Mouse (Mus musculus) T-cell, adult 2 months (primary cell): ENCODE results near the gene Prkag1.

ENCODE experiments used
- DNase-seq: peaks from one replicate; pipeline ENCODE4 v3.0.0; 2022; ENCODE audit warnings: low spot score

Prkag1 gene

DNA sequence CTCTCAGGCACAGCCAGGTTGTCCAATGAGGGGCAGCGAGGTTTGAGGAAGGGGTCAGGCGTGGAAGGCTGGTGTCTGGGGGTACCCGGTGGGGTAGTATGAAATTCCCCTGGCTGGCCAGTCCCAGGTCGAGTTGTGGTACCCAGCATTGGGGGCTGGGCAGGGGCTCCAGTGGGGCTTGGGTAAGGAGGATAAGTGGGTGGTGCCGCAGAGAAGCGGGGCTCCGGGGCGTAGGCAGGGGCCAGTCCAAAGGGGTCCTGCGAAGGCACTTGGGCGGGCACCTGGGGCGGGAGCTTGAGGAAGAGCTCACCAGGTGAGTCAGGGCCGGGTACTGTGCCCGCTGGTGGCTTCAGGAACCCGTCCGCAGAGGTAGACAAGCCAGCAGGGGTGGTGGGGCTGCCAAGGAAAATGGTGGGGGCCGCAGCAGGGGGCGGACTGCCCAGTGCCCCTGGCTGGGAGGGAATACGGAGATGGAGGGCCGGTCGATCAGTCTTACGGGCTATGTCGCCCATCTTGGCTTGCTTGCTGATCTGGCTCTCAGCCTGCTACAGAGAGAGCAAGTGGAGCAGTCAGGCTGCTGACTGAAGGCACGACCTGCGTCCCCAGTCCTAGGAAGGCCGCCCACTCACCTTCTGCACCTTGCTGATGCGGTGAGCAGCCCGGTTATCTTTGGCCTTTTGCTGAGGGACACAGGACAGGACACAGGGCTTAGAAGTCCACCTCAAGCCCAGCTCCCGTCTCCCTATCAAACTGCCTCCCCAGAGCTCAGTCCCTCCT, 22.0 kb upstream of the Prkag1 start:
- DNase-seq = no peak

DNA sequence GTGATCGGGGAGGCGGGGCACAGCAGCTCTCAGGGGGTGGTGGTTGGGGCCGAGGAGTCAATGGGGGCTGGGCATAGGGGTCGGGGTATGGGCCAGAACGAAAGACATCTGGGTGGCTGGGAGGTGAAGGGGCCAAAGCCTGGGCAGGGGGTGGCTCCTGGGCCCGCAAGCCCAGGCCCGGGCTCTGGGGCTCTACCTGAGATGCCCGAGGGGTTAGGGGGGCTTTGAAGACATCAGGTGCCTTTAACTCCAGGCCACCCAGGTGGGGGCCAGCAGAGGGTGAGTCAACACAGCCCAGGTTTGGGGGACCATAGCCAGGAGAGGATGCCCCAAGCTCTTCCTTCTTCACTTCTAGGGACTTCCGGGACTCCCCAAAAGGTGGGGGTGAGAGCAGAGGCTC, 21.4 kb upstream of the Prkag1 start:
- no peak for DNase-seq

DNA sequence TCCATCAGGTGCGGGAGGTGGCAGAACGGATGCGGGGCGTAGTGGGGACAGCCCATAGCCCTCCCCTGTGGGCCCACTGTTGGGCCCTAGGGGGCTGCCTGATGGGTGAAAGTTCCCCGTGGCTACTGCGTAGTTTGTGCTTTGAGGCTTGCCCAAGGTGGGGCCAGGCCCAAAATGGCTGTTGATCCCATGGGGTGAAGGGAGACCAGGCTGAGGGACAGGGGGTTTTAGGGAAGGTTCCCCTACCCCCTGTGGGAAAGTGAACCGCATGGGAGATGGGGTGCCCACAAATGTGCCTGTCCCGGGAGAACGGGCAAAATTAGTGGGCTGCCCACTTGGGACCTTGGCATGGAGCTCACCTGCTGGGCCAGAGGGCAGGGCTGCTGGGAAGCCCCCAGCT, 20.8 kb upstream of the Prkag1 start:
- DNase-seq = no peak

DNA sequence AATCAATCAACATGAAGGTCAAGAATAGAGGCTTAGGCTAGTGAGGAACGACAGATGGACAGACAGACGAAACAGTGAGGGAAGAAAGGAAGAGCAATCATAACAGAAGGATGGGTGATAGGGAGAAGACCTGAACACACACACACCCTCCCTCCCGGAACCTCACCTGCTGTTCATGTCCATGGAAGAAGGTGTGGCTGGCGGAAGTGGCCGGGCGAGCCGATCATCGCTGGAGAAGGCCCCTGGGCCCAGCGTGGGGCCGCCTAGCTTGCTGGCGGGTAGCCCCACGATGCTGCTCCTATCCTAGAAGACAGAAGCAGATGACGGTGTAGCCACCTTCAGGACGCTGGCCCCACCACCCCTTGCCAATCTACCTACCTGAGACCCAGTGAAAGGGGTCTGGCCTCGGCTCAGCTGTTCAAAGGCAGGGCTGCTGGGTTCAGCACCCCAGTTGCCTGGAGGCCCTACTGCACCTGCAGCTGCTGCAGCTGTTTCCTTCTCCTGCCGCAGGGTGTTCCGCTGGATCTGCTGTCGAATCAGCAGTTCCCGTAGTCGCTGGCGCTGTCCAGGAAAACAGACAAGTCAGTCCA, 20.0 kb upstream of the Prkag1 start:
- no peak for DNase-seq

DNA sequence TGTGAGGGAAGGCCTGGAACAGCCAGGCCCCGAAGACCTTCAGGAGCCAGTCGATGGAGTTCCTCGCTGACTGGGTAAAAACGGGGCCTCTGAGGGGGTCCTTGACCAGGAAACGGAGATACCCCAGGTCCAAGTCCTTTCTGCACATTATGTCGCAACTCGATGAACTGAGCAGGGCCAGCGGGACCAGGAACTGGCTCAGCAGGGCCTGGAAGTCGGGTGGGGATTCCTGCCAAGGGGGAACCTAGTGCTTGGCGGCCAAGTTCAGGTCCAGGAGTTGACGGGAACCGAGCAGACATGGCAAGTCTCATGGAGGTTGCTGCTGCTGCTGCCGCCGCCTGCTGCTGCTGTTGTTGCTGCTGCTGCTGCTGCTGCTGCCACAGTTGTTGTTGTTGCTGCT, 19.3 kb upstream of the Prkag1 start:
- DNase-seq = no peak

DNA sequence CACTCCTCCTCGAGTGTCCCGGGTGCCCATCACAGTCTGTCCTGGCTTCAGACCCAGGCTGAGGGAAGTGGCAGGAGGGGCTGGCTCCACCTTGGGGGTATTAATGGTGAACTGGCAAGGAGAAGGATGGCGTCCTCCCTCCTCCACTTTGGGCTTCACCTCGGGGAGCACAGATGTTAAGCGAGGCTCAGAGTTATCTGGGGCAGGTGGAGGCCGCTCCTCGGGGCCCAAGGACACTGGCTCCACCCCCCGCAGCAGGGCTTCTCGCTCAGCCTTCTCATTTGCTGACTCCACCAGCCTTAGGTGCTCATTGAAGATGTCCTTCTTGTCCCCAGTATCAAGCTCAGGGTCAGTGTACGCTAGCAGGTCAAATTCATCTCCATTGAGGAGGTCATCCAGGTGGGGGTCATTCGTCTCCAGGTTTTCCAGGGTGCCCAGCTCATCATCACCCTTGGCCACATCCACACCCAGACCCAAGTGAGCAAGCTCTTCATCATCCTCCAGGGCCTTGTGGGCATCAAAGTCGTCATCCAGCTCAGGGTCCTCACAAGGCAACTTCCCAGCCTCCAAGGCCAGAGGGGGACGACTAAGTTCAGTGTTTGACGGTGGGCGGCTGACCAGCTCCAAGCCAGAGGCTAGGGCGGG, 18.8 kb upstream of the Prkag1 start:
- no peak for DNase-seq

DNA sequence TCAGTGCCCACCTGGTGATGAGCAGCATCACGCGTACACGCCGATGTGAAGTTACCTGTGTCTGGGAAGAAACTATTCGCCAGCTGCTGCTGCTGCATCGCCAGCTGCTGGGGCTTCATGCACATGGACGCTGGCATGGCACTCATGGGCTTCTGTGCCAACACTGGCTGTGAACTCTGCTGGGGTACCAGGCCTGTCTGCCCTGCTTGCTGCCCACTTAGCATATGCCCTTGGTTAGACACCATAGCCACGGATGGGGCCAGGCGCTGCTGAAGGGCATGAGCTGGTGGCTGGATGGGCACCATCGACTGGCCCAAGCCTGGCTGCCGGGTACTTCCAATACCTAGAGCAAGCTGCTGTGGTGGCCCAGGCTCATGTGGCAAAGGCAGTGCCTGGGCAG, 17.8 kb upstream of the Prkag1 start:
- DNase-seq = no peak

DNA sequence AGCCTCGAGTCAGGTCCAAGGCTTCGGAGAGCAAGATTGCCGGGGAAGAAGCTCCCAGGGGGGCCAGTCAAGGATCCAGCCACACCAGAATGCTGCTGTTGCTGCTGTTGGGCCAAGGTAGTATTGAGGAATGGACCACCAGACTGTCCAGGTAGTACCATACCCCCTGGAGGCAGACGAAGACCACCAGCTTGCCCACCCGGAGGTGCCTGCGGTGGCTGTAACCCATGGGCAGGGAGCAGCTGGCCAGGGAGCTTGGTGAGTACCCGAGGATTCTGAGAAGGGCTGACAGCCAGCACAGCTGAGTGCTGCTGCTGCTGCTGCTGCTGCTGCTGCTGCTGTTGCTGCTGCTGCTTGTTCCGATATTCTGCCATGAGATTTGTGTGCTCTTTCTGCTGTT, 14.8 kb upstream of the Prkag1 start:
- no peak for DNase-seq

DNA sequence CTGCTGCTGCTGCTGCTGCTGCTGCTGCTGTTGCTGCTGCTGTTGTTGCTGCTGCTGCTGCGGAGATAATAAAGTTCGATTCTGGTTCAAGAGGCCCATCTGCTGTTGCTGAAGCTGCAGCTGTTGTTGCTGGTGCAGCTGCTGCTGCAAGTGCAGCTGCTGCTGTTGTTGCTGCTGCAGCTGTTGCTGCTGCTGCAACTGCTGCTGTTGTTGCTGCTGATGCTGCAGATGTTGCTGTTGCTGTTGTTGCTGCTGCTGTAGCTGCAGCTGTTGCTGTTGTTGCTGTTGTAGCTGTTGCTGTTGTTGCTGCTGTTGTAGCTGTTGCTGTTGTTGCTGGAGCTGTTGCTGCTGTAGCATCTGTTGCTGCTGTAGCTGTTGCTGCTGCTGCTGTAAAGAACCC, 13.8 kb upstream of the Prkag1 start:
- DNase-seq = no peak

DNA sequence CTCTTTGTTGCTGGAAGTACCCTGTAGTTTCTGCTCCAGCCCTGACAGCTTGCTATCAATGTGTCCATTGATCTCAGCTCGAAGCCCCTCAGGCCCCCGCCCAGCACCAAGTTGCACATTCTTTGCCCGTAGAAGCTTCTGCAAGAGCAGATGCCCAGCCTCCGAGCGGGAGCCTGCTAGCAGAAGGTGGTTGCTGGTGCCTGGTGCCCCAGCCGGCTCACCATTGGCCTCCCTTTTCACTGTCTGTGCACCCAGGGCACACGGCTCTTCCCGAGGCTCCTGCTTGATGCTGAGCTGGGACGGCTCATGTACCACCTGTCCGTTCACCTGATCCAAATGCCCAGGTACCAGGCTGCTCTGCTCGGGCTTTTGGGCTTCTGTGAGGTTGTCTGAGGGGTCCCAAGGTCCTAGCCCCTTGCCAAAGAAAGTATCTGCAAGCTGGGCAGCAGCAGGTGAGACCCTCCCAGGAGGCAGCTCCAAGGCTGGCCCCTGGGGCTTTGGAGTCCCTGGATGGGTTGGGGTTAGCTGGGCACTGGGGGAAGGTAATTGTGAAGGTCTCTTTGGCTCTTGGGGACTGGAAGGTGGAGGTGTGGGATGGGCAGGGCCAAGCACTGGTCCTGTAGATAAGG, 12.4 kb upstream of the Prkag1 start:
- DNase-seq = no peak

DNA sequence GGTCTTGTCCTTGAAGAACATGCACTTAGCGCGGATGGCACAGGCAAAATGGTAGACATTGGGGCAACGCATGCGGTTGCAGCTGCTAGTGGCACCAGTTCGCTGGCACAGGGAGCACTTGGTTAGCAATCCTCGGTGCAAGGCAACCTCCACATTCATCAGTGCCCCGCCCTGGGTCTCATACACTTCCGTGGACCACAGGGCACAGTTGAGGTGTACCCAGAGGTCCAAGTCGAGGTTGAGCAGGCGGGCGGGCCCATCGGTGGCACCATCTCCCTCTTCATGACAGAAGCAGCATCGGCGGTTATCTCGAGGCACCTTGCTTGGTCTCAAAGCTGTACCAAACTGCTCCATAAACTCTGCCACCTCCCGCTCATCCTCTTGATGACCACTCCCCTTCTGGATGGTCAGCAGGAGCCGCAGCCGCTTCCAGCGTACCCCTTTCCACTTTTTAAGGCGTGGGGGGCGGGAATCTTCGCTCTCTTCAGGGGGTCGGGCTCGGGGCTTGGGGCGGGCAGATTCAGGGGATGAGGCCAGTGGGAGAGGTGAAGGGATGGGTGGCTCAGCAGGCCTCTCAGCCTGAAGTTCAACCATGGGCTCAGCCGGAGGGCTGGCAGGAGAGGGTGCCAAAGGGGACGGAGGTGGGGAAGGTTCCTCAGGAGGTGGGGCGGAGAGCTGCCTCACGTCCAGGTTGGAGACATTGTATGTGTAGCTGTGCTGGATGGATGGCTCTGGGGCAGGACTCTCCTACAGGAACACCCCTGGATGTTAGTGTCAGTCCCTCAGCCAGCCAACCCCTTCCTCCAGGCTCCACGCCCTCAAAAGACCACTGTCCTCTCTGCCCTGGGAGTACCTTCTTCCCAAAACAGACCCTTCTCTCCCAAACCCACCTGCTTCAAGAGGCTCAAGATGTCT, 8.6 kb upstream of the Prkag1 start:
- DNase-seq = no peak

DNA sequence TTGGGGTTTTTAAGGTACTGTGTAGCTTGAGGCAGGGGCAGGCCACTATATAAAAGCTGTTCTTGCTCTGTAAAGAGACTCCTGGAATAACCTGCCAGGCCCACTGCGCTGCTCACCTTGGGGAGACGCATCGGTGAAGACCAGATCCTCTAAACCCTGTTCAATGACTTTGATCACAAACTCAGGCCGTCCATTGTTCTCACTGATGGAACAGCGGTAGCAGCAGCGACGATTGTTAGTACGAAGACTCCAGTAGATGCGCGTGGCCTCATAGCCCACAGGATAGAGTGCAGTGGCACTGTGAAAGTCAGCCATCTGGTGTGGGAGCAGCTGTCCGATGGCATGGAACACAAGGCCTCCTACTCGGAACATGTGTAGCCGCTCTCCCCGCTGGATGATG, 7.8 kb upstream of the Prkag1 start:
- no peak for DNase-seq

DNA sequence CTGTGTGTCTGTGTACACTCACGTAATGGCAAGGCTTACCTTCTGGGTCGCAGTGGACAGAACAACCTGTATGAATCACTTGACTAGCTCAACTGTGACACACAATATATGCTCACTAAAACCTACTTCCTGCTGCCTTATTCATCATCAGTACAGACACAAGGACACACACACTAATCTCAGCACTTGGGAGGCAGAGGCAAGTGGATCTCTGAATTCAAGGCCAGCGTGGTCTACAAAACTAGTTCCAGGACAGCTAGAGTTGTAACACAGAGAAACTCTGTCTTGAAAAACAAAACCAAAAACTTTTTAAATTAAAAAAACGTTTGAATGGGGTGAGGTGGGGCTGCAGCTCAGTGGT, 6.4 kb upstream of the Prkag1 start:
- no peak for DNase-seq

DNA sequence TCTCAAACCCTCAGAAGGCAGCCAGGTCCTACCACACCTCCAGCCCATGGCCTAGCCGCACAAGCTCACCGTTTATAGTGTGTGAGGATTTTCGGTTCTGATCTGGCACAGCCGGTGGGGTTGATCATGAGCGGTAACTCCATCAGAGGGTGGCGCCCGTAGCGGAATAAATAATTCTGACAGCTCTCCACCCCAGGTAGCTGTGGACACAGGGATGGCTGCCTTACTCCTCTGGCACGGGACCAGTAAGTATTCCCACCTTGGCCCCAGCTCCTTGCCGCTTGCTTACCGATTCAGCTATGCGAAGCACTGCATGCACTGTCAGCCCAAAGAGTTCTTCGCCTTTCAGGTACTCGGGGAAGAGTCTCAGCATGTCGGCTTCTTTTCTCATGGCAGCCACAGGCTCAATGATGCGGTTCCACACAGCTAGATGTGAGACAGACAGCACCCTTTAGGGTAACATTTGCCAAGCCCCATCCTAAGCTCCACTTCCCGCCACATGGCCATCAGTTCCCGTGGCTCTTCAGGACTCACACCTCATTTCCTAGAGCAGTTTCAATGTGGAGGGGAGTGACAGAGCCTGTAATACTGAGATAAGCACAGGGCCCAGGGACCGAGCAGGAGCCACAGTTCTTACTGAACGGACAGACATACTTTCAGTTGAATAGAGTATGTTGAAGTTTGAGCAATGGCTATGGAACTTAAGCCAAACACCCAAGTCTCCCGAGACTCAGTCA, 5.9 kb upstream of the Prkag1 start:
- DNase-seq = no peak

DNA sequence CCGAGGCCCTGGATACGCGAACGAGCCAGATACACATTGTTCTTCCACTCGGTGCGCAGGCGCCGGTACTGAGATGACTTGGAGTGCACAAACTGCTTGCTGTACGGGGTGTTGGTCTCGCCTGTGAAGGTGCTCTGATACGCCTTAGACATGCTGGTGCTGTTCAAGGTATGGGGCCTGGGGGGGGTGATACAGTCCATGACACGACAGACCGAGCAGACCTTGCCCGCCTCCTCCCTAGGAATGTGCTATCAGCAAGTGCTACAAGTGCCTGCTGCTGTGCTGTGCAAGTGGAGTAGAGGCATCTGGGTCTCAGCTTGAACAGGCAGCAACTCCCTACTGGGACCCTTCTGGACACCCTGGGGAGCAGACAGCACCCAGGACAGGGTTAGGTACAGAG, 4.0 kb upstream of the Prkag1 start:
- no peak for DNase-seq

DNA sequence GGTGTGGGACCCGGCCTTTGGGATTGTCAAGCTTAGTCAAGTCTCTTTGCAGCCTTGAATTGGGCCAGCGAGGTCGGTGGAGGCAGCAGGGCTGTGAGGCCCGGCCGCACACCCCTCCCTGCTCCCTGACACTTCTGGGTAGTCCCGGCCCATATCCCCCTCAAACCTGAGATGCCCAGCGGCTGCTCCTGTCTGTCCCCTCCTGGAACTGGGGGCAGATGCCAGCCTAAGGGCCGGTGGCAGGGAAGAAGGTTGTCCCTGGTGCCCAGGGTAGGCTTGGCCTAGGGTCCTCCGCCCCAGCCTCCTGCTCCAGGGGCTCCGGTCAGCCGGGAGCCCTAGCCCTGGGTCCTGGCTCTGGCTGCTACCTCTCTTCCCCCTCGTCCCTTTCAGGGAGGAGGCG, 2.7 kb upstream of the Prkag1 start:
- DNase-seq = no peak

DNA sequence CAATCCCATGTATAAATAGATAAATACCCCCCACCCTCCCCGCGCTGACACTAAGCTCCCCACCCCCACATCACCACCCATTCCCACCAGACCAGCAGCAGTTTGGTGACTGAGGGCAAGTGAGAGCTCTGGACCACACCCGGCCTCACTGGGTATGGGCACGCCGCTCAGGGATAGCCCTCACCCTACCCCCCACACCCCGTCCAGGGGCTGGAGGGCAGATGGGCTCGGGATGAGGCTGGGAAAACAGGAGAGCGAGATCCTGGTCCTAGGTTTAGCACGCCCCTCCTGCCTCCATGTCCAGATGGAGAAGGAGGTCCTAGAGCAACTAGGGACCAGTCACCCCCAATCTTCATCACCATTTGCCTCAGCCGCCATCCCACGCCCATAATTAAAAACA, 2.0 kb upstream of the Prkag1 start:
- DNase-seq = no peak

DNA sequence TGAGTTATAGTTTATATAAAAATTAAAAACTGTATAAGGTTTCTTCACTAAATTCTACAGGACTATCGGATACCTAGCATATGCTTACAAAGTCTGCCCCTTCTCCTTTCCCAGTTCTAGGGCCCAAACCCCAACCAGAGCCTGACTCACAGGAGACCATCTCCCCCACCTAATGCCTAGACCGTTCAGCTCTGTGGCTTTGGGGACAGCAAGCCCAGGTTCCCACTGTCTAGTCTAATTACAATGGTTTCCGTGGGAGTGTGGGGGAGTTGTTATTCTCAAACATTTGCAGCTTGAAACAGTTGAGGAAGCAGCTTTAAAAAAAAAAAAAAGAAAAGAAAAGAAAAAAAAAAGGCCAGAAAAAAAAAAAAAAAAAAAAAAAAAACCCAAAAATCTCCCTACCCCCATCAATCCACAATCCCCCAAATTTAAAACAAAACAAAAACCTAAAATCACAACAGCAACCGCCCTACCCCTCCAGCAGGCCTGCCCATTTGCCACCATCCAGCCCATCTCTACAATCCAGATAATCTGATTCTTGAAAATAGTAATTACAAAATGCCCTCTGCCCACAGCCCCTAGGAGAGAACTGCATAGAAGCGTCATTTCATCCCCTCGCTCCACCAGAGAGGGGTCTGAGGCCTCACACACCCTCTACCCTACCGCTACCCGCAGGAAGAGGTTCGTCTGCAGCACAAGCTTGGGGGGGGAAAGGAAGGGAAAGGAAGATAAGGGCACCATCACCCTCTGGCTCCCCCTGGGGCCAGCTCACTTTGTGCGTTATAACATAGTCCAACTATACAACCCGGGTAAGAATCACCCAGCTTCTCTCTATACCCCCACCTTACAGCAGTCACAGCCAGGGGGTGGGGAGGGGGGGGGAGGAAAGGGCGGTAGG, 1.1 kb upstream of the Prkag1 start:
- DNase-seq = peak; percentile 69

DNA sequence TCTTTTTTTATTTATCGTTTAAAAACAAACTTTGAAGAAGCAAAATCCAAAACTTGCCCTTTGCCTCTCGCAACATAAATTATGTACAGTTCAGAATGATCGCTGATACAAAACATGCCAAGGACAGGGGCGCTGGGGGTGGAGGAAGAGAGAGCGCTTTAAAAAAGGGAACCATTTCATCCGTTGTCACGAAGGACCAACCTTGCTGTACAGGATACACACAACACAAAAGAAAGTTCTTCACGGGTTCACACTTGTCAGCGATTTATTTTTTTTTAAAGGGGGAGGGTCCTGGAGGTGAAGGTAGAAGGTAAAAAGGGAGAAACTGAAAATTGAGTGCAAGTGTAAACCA, 339 bp upstream of the Prkag1 start:
- DNase-seq = no peak

DNA sequence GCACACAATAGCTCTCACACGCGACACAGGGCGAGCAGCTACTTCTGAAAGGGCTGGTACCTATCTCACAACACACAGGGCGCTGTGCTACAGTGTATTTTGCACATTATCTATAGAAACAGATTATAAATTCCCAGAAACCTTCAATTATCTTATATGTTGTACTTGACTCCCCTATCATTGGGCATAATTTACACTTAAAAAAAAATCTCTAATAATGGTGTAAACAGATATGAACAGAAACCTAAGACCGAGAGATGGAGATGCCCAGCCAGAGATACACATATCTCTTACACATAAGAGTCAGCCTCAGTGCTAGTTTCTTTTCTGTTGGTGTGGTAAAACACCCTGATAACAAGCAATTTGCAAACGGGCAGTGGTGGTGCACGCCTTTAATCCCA, 3.7 kb downstream of the Prkag1 start:
- DNase-seq = no peak

DNA sequence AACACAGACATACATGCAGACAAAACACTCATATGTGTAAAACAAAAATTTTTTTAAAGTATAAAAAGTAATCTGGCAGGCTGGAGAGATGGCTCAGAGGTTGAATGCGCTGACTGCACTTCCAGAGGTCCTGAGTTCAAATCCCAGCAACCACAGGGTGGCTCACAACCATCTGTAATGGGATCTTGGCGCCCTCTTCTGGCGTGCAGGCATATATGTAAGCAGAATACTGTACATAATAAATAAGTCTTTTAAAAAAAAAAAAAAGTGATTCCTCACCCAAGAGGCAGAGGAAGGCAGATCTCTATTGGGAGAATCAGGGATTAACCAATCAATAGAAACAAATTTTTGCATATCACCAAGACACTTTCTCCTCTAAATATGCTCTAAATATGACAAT, 7.9 kb downstream of the Prkag1 start:
- peak; percentile 34 for DNase-seq
